Mouse (Mus musculus) left cerebral cortex, adult 2 months (tissue): ENCODE results near the gene Arid3c. TPM values are rescaled to one million over a fixed set of nuclear protein-coding genes. Genes with fewer than 3 reads are reported as not detected.
A peak's percentile ranks its signal among the peaks of the same experiment; 100 is the strongest.

Experiments used
- DNase-seq, 2 experiments: peaks; one replicate each; pipeline ENCODE4 v3.0.0; 2021 to 2022; ENCODE audit warnings: low spot score in 2 of 2, mixed read lengths in 1 of 2; ENCODE audit errors: extremely low spot score in 1 of 2
- H3K27ac ChIP-seq: fragments of 200-600 bp; 2 replicates; pipeline ENCODE4 v1.8.1; 2022
- H3K4me3 ChIP-seq: fragments of 200-600 bp; 2 replicates; pipeline ENCODE4 v1.8.1; 2022
- CTCF ChIP-seq: fragments of 200-600 bp; IDR thresholded peaks from 2 replicates; pipeline ENCODE4 v1.8.1; 2022; ENCODE audit warnings: antibody characterized with exemption, mild to moderate bottlenecking, moderate library complexity
- intact Hi-C: fragments of 180-260 bp; cut with DNase I; formaldehyde crosslinking; loops from one replicate; pipeline ENCODE4 v1.15.1; 2025
- total RNA-seq, 2 experiments: library from RNA; stranded (reverse); gene quantifications; 2 replicates each; pipeline ENCODE4 v1.2.3; 2021

Gene Arid3c
- total RNA-seq, 2 experiments from 2014 or later = 0.52 TPM; not detected in 1

GRCm38 (mm10) chr4:41759656-41760287 is 28.8 kb upstream of the Arid3c start:
- DNase-seq = no peak
- Histone ChIP-seq H3K27ac (peak overlapping the region; percentile 90), H3K4me3 (peak overlapping the region; percentile 37)
- intact Hi-C loops = no loop called here
- no peak for TF ChIP-seq CTCF

GRCm38 (mm10) chr4:41759206-41759605 is 28.3 kb upstream of the Arid3c start:
- intact Hi-C loops = no loop called here
- Histone ChIP-seq H3K4me3 (no peak overlapping the region), H3K27ac (peak overlapping the region; percentile 90)
- TF ChIP-seq CTCF = no peak
- peak in 1 of 2 experiments; percentile 33 for DNase-seq

- intact Hi-C loops = no loop called here
- DNase-seq = no peak
- TF ChIP-seq CTCF = no peak
- Histone ChIP-seq H3K4me3 (no peak overlapping the region), H3K27ac (peak overlapping the region; percentile 90)
Observed at GRCm38 (mm10) chr4:41758701-41759100, 27.8 kb upstream of the Arid3c start.

- no peak for DNase-seq
- peak overlapping the region; percentile 11; the same call in 1 of the 2 replicates for H3K27ac ChIP-seq
- intact Hi-C loops = no loop called here
- H3K4me3 ChIP-seq = no peak overlapping the region
- no peak for TF ChIP-seq CTCF
Observed at GRCm38 (mm10) chr4:41758021-41758420, 27.1 kb upstream of the Arid3c start.

GRCm38 (mm10) chr4:41757321-41757720 is 26.4 kb upstream of the Arid3c start:
- Histone ChIP-seq H3K4me3 (peak overlapping the region; percentile 97; the same call in 1 of the 2 replicates), H3K27ac (peak overlapping the region; percentile 97; the same call in 1 of the 2 replicates)
- no peak for DNase-seq
- no peak for TF ChIP-seq CTCF
- intact Hi-C loops = no loop called here

GRCm38 (mm10) chr4:41756440-41756839 is 25.5 kb upstream of the Arid3c start:
- no peak for TF ChIP-seq CTCF
- peak overlapping the region; percentile 97 for H3K27ac ChIP-seq
- intact Hi-C loops = no loop called here

GRCm38 (mm10) chr4:41755338-41756305 is 24.7 kb upstream of the Arid3c start, which contains the start of gene Sigmar1:
Gene Sigmar1, minus strand, starts transcription at chr4:41756157.
- intact Hi-C loops = loop anchor here (2.0 kb wide), 1 partner anchor 15 kb away; no protein-coding TSS in a partner anchor
- DNase-seq = peak; percentile 78 to 82
- H3K4me3 ChIP-seq = peak within 1 kb of the TSS; percentile 97
- TF ChIP-seq CTCF = peak; percentile 92
- H3K27ac ChIP-seq = peak within 1 kb of the TSS; percentile 97

More at GRCm38 (mm10) chr4:41756440-41756839, 25.5 kb upstream of the Arid3c start:
- peak overlapping the region; percentile 97 for H3K4me3 ChIP-seq
- DNase-seq = no peak

- Histone ChIP-seq H3K4me3 (peak within 1 kb of the TSS; percentile 97), H3K27ac (peak within 1 kb of the TSS; percentile 97)
- TF ChIP-seq CTCF = no peak
- intact Hi-C loops = loop anchor here (2.0 kb wide), 1 partner anchor 14 kb away; no protein-coding TSS in a partner anchor
- no peak for DNase-seq
Observed at GRCm38 (mm10) chr4:41754797-41755337, 23.9 kb upstream of the Arid3c start, which contains the start of gene Galt. Gene Galt, plus strand, starts transcription at chr4:41755228.

GRCm38 (mm10) chr4:41745021-41745420 is 14.1 kb upstream of the Arid3c start:
- H3K27ac ChIP-seq = no peak overlapping the region
- no peak for TF ChIP-seq CTCF
- no peak for DNase-seq
- intact Hi-C loops = no loop called here
- no peak overlapping the region for H3K4me3 ChIP-seq

- TF ChIP-seq CTCF = no peak
- Histone ChIP-seq H3K4me3 (no peak overlapping the region), H3K27ac (no peak overlapping the region)
- DNase-seq = no peak
- intact Hi-C loops = no loop called here
Observed at GRCm38 (mm10) chr4:41744131-41744530, 13.2 kb upstream of the Arid3c start.

- DNase-seq = peak; percentile 91 to 93
- Histone ChIP-seq H3K4me3 (peak overlapping the region; percentile 68), H3K27ac (peak overlapping the region; percentile 92)
- no peak; the same call in 1 of the 2 replicates for TF ChIP-seq CTCF
- intact Hi-C loops = loop anchor here (2.0 kb wide), 1 partner anchor 14 kb away; the partner anchor contains the start of gene Galt
Observed at GRCm38 (mm10) chr4:41741158-41741560, 10.2 kb upstream of the Arid3c start.
